12 mouse cellular contexts compared by ENCODE assay signal in genomic region chr12:58296980-58297379, GRCm38 (mm10). TPM values are rescaled to one million over a fixed set of nuclear protein-coding genes. Genes with fewer than 3 reads are reported as not detected.
A peak's percentile ranks its signal among the peaks of the same experiment; 100 is the strongest.
DNase-seq lines count a peak whose midpoint lies in the region; ATAC-seq and TF ChIP-seq lines count a peak whose summit lies in the region.
"Had no signal": no experiment of that assay in that cellular context is flagged by ENCODE, and none has a peak within 500 bp of the region (broad histone marks: within the 10 kb centered on the region; RNA-seq: fewer than 3 reads in every experiment).

No protein-coding gene starts in this region.

- no peak overlapping the region for H3K4me3 ChIP-seq in intestine, embryonic 16.5 days (ENCODE audit: low read length)
- no peak overlapping the region for H3K4me3 ChIP-seq in intestine, postnatal 0 days (ENCODE audit: low read depth, low read length)
- H3K4me3 ChIP-seq in lung, embryonic 15.5 days, result no peak overlapping the region
- H3K4me3 ChIP-seq in forebrain, embryonic 11.5 days (ENCODE audit: low read depth, low read length), result no peak overlapping the region
- H3K4me3 ChIP-seq: hindbrain, embryonic 10.5 days had no signal

- no peak for TF ChIP-seq CTCF in intestine, postnatal 0 days (IDR thresholded peaks at IDR 0.05; ENCODE audit: low read depth)

- H3K4me1 ChIP-seq in intestine, embryonic 16.5 days (ENCODE audit: control insufficient read depth, insufficient read depth, low read length), result no peaks in the 10 kb centered on the region
- no peaks in the 10 kb centered on the region for H3K4me1 ChIP-seq in intestine, postnatal 0 days (replicated peaks; ENCODE audit: control insufficient read depth, insufficient read depth, low read length)
- H3K4me1 ChIP-seq in lung, embryonic 15.5 days, result no peaks in the 10 kb centered on the region
- H3K4me1 ChIP-seq in forebrain, embryonic 11.5 days (replicated peaks; ENCODE audit: control insufficient read depth, insufficient read depth, low read length), result no peaks in the 10 kb centered on the region
- H3K4me1 ChIP-seq: hindbrain, embryonic 10.5 days had no signal

- no peak for ATAC-seq in intestine, embryonic 16.5 days
- no peak for ATAC-seq in intestine, postnatal 0 days
- no peak for ATAC-seq in lung, embryonic 15.5 days (ENCODE audit: borderline replicate concordance, extremely low read depth, low FRiP score, low TSS enrichment)
- ATAC-seq in forebrain, embryonic 11.5 days (replicated peaks; ENCODE audit: low FRiP score), result no peak

- H3K9ac ChIP-seq in intestine, embryonic 16.5 days (ENCODE audit: low read depth, low read length), result no peak overlapping the region
- H3K9ac ChIP-seq in intestine, postnatal 0 days (ENCODE audit: low read depth, low read length), result no peak overlapping the region
- H3K9ac ChIP-seq in lung, embryonic 15.5 days, result no peak overlapping the region
- no peak overlapping the region for H3K9ac ChIP-seq in forebrain, embryonic 11.5 days (ENCODE audit: low read length)

- H3K4me2 ChIP-seq in intestine, embryonic 16.5 days (ENCODE audit: low read depth, low read length), result no peak overlapping the region
- no peak overlapping the region for H3K4me2 ChIP-seq in intestine, postnatal 0 days (replicated peaks; ENCODE audit: low read depth)
- no peak overlapping the region for H3K4me2 ChIP-seq in lung, embryonic 15.5 days
- H3K4me2 ChIP-seq in forebrain, embryonic 11.5 days (ENCODE audit: low read depth, low read length, severe bottlenecking), result no peak overlapping the region

- 0 out of 2 replicates have a peak overlapping the region, but pooled peaks have one; percentile 6 for H3K27ac ChIP-seq in intestine, embryonic 16.5 days (ENCODE audit: low read length)
- no peak overlapping the region for H3K27ac ChIP-seq in intestine, postnatal 0 days (ENCODE audit: low read depth, low read length)
- H3K27ac ChIP-seq in lung, embryonic 15.5 days, result peak overlapping the region; percentile 32
- no peak overlapping the region for H3K27ac ChIP-seq in forebrain, embryonic 11.5 days (ENCODE audit: low read depth, low read length)
- H3K27ac ChIP-seq: hindbrain, embryonic 10.5 days had no signal

- no peaks in the 10 kb centered on the region for H3K9me3 ChIP-seq in intestine, embryonic 16.5 days (ENCODE audit: control insufficient read depth, low read length)
- no peaks in the 10 kb centered on the region for H3K9me3 ChIP-seq in intestine, postnatal 0 days (ENCODE audit: control insufficient read depth)
- no peaks in the 10 kb centered on the region for H3K9me3 ChIP-seq in lung, embryonic 15.5 days
- H3K9me3 ChIP-seq in forebrain, embryonic 11.5 days (ENCODE audit: control insufficient read depth, low read length), result no peaks in the 10 kb centered on the region
- H3K9me3 ChIP-seq: hindbrain, embryonic 10.5 days had no signal

- no peaks in the 10 kb centered on the region for H3K27me3 ChIP-seq in intestine, embryonic 16.5 days (replicated peaks; ENCODE audit: control insufficient read depth, insufficient read depth, low read length)
- no peaks in the 10 kb centered on the region for H3K27me3 ChIP-seq in intestine, postnatal 0 days (replicated peaks; ENCODE audit: control insufficient read depth, insufficient read depth, low read length)
- no peaks in the 10 kb centered on the region for H3K27me3 ChIP-seq in lung, embryonic 15.5 days
- H3K27me3 ChIP-seq in forebrain, embryonic 11.5 days (ENCODE audit: control insufficient read depth, insufficient read depth, low read length), result no peaks in the 10 kb centered on the region

- 60% methylated on average over 6 of the region's 6 CpGs for WGBS in intestine, embryonic 16.5 days
- 60% methylated on average over 6 of the region's 6 CpGs for WGBS in intestine, postnatal 0 days
- WGBS in lung, embryonic 15.5 days, result 45% methylated on average over 6 of the region's 6 CpGs
- WGBS in forebrain, embryonic 11.5 days, result 80% methylated on average over 6 of the region's 6 CpGs

- no peaks in the 10 kb centered on the region for H3K36me3 ChIP-seq in intestine, embryonic 16.5 days (ENCODE audit: control insufficient read depth, insufficient read depth, low read length)
- H3K36me3 ChIP-seq in intestine, postnatal 0 days (ENCODE audit: control insufficient read depth, insufficient read depth), result no peaks in the 10 kb centered on the region
- no peaks in the 10 kb centered on the region for H3K36me3 ChIP-seq in lung, embryonic 15.5 days
- no peaks in the 10 kb centered on the region for H3K36me3 ChIP-seq in forebrain, embryonic 11.5 days (ENCODE audit: control insufficient read depth, insufficient read depth, low read length)
- H3K36me3 ChIP-seq: hindbrain, embryonic 10.5 days had no signal

- peak; percentile 0 for DNase-seq in embryo, embryonic 11 days
- no peak for DNase-seq in embryo, embryonic 10 days (ENCODE audit: low spot score)
- DNase-seq in fibroblast of lung, adult 2 months (ENCODE audit: low read depth), result peak; percentile 2
- DNase-seq in layer of hippocampus, postnatal 25 days (ENCODE audit: extremely low spot score in 1 of 2, low spot score in 1 of 2), result no peak
- DNase-seq in forebrain, embryonic 11.5 days (ENCODE audit: low spot score), result no peak
- DNase-seq: cerebellum, adult 2 months; thymus, postnatal 4 days had no signal

RNA-seq across cellular contexts. Expression of gene Clec14a, which starts 27.9 kb away (rescaled TPM):
- 7.9 and 8.0 TPM in 2 replicates for polyA plus RNA-seq in intestine, embryonic 16.5 days (2015; fragmentation: Nextera tagmentation; extraction: Ambion mirVana)
- 5.3 and 6.3 TPM in 2 replicates for polyA plus RNA-seq in intestine, postnatal 0 days (2015; fragmentation: Nextera tagmentation; extraction: Ambion mirVana)
- polyA plus RNA-seq in lung, embryonic 15.5 days (2015; fragmentation: Nextera tagmentation; extraction: Ambion mirVana), result 34.0 and 38.6 TPM in 2 replicates
- total RNA-seq in layer of hippocampus, postnatal 25 days (2021), result 1 to 10 TPM; 2.2 to 3.7 TPM
- 5.3 and 7.3 TPM in 2 replicates for polyA plus RNA-seq in forebrain, embryonic 11.5 days (2014; fragmentation: Nextera tagmentation; extraction: Ambion mirVana)
- total RNA-seq: megakaryocyte, adult 5-6 weeks had no signal

Comparison
In these comparisons a context has a peak if more than half of its experiments do, and no peak if none do; other contexts are left out.
1. DNase-seq: peak in embryo, embryonic 11 days (single experiment) and fibroblast of lung, adult 2 months (single experiment); none in embryo, embryonic 10 days (single experiment), layer of hippocampus, postnatal 25 days (0 of 2) and forebrain, embryonic 11.5 days (single experiment).
2. H3K27ac ChIP-seq: peak in intestine, embryonic 16.5 days (single experiment) and lung, embryonic 15.5 days (single experiment); none in intestine, postnatal 0 days (single experiment) and forebrain, embryonic 11.5 days (single experiment).